Mouse (Mus musculus) liver, postnatal 0 days (tissue): Measurements from ENCODE around the gene Zfp239.

Experiments used
- CTCF ChIP-seq: sonication (generic); IDR thresholded peaks from 2 replicates; pipeline ENCODE4 v1.5.1; 2016; ENCODE audit warnings: antibody characterized with exemption, low read depth
- EP300 ChIP-seq: IDR thresholded peaks from 2 replicates; pipeline ENCODE4 v1.6.1; 2016; ENCODE audit warnings: antibody characterized with exemption, low read depth, mild to moderate bottlenecking

- peak; percentile 100 for TF ChIP-seq CTCF
- TF ChIP-seq EP300 = peak; percentile 55; the same call in 1 of the 2 replicates
These were observed 17.7 kb downstream of the Zfp239 start for GRCm38 (mm10) chr6:117879408-117880115.
